Mouse (Mus musculus): ENCODE measurements around the gene Clpb. TPM values are rescaled to one million over a fixed set of nuclear protein-coding genes. Genes with fewer than 3 reads are reported as not detected.

The Clpb gene
- total RNA-seq, 2 experiments from 2014 or later = 62.7 to 67.0 TPM

GRCm38 (mm10) chr7:101837606-101838471, 174.4 kb downstream of the Clpb start, which contains the start of gene Inppl1:
Gene Inppl1 (minus strand): TSS chr7:101838229.
- DNase-seq = peak; percentile 91 to 92
- intact Hi-C loops (cut with DNase I) = loop anchor here (2.0 kb wide), 2 partner anchors 57 to 159 kb away; no protein-coding TSS in a partner anchor

- intact Hi-C loops (cut with DNase I) = no loop called here
- DNase-seq = no peak
These were observed 180.8 kb downstream of the Clpb start for GRCm38 (mm10) chr7:101844186-101844585.

Other genes starting within 250 kb of the Clpb start
- gene Pde2a, start 241.9 kb upstream of the Clpb start, total RNA-seq (2021) = 10 to 100 TPM; 65.2 to 70.1 TPM
- gene Art2b, start 78.0 kb upstream of the Clpb start, total RNA-seq (2021) = not detected
- under 1 TPM; 0.42 to 0.48 TPM for gene Phox2a, start 154.7 kb downstream of the Clpb start, total RNA-seq (2021)
- gene Inppl1, start 174.6 kb downstream of the Clpb start, total RNA-seq (2021) = 100 to 1,000 TPM; 135 to 140 TPM
- gene Folr2, start 193.6 kb downstream of the Clpb start, total RNA-seq (2021) = 1 to 10 TPM; 2.3 to 3.8 TPM
- gene Anapc15, start 200.1 kb downstream of the Clpb start, total RNA-seq (2021) = 10 to 100 TPM; 21.5 to 28.7 TPM
- gene Folr1, start 207.2 kb downstream of the Clpb start, total RNA-seq (2021) = 1 to 10 TPM in 1 of 2 experiments, under 1 TPM in 1; 0.72 to 1.2 TPM
- 100 to 1,000 TPM in 1 of 2 experiments, 10 to 100 TPM in 1; 99.8 to 107 TPM for gene Lamtor1, start 242.3 kb downstream of the Clpb start, total RNA-seq (2021)
- not detected for gene Tomt, start 242.7 kb downstream of the Clpb start, total RNA-seq (2021)